Mouse (Mus musculus) urinary bladder, adult 18-20 months (tissue): ENCODE data around the gene Tagln.

Source experiments
- DNase-seq, 2 experiments: peaks; one replicate each; pipeline ENCODE4 v3.0.0; 2022; ENCODE audit warnings: low spot score in 2 of 2, mixed read lengths in 2 of 2

Gene Tagln

GRCm38 (mm10) chr9:45906355-45907077 is 29.3 kb downstream of the Tagln start, which contains the start of the genes Pcsk7 and Rnf214:
Pcsk7 (plus strand) TSS chr9:45906497.
Rnf214 (minus strand) TSS chr9:45906911.
- peak; percentile 75 to 85 for DNase-seq

DNA sequence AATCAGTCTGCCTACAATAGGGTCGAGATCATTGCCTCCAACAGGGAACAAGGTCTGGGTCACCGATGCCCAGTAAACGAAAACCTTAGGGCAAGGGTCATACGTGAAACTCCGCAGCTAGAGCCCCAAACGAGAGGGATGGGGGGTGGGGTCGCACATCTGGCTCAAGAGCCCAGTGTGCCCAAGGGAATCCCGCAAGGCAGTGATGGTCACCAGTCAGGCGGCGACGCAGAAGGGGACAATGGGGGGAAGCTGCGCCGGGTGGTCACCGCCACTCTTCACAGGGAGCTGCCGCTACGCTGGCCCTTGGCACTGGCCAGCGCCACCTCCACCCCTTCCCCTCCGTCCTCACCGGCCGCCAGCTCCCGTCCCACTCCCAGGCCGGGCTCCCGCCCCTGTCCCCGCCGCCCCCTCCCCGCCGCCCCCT is 30.0 kb downstream of the Tagln start:
- DNase-seq = no peak

DNA sequence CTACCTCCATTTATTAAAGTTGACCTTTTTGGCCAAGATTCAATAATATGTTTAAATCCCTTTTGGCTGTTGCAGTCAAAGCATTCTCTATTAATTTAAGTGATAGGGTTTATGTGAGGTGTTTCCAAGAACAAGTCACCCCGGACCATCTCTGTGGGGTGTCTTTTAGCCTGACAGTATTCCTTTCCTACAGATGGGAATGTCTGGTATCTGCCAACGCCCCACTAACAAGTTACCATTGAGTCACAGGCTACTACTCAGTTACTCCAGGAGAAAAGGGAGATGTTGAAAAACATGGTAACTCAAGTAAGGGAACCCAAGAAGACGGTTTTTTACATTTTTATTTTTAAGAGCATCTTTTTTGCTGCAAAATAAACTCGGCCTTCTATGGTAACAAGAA is 30.7 kb downstream of the Tagln start:
- DNase-seq = no peak

- no peak for DNase-seq
Measured at GRCm38 (mm10) chr9:45893681-45894080, 42.2 kb downstream of the Tagln start.
